Mouse (Mus musculus) midbrain, embryonic 12.5 days (tissue): ENCODE results near the gene Hipk4. TPM values are rescaled to one million over a fixed set of nuclear protein-coding genes. Genes with fewer than 3 reads are reported as not detected.

Source experiments
- ATAC-seq: fragments of 200-750 bp; cut with Nextera tagmentation; 2 replicates; pipeline ENCODE4 v1.8.0; 2017; ENCODE audit warnings: low read depth, moderate TSS enrichment, moderate library complexity; ENCODE audit not compliant: low FRiP score
- H3K27ac ChIP-seq: fragments of 300-500 bp; sonication (generic); replicated peaks from 2 replicates; pipeline ENCODE4 v1.5.1; 2016; ENCODE audit warnings: mild to moderate bottlenecking
- H3K27me3 ChIP-seq: fragments of 300-500 bp; sonication (generic); 2 replicates; pipeline ENCODE4 v1.6.1; 2016; ENCODE audit warnings: mild to moderate bottlenecking
- H3K36me3 ChIP-seq: fragments of 300-500 bp; sonication (generic); 2 replicates; pipeline ENCODE4 v1.6.1; 2016
- H3K4me1 ChIP-seq: fragments of 300-500 bp; sonication (generic); 2 replicates; pipeline ENCODE4 v1.6.1; 2016
- H3K4me2 ChIP-seq: fragments of 300-500 bp; sonication (generic); replicated peaks from 2 replicates; pipeline ENCODE4 v1.6.1; 2016; ENCODE audit warnings: mild to moderate bottlenecking, moderate library complexity
- H3K4me3 ChIP-seq: fragments of 300-500 bp; sonication (generic); 2 replicates; pipeline ENCODE4 v1.5.1; 2016; ENCODE audit warnings: mild to moderate bottlenecking
- H3K9ac ChIP-seq: fragments of 300-500 bp; sonication (generic); replicated peaks from 2 replicates; pipeline ENCODE4 v1.6.1; 2016; ENCODE audit warnings: mild to moderate bottlenecking, moderate library complexity
- H3K9me3 ChIP-seq: fragments of 300-500 bp; sonication (generic); 2 replicates; pipeline ENCODE4 v1.6.1; 2016; ENCODE audit warnings: mild to moderate bottlenecking
- WGBS: fragments of 180-500 bp; shearing (Covaris S2); methylation state at CpG from one replicate; pipeline ENCODE4 v1.1.7; 2016; 5-methylcytosine and 5-hydroxymethylcytosine counted together
- polyA plus RNA-seq: library from polyadenylated mRNA; unstranded; fragments of >200 nt; fragmentation: Nextera tagmentation; extraction: Ambion mirVana; gene quantifications from 2 replicates; pipeline ENCODE4 v1.2.1, GENCODE M21; 2016

Gene Hipk4
- polyA plus RNA-seq, 1 experiment from 2014 or later = 0.45 TPM

DNA sequence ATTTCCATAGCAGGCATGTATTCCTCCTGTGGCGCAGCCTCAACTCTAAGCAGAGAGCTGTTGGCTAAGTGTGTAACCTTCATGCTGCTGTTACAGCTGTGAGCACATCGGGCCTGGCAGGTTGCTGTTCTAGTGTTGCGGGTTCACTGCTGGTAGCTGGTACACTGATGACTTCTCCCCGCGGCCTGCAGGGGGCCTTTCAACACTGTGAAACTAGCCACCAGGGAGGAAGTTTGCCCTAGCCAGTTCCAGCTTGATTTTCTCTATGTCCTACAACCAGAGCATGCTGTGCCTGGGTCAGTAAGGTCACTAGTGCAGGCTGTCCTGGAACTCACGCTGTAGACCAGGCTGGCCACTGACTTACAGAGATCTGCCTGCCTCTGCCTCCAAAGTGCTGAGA is 53.8 kb downstream of the Hipk4 start:
- WGBS = 67% methylated on average over 6 of the region's 6 CpGs
- Histone ChIP-seq H3K4me1 (no peaks in the 10 kb centered on the region), H3K36me3 (peaks cover 84% of the 10 kb centered on the region), H3K27me3 (no peaks in the 10 kb centered on the region), H3K4me2 (no peak overlapping the region), H3K4me3 (no peak overlapping the region), H3K27ac (no peak overlapping the region), H3K9me3 (no peaks in the 10 kb centered on the region), H3K9ac (no peak overlapping the region)
- ATAC-seq = no peak

DNA sequence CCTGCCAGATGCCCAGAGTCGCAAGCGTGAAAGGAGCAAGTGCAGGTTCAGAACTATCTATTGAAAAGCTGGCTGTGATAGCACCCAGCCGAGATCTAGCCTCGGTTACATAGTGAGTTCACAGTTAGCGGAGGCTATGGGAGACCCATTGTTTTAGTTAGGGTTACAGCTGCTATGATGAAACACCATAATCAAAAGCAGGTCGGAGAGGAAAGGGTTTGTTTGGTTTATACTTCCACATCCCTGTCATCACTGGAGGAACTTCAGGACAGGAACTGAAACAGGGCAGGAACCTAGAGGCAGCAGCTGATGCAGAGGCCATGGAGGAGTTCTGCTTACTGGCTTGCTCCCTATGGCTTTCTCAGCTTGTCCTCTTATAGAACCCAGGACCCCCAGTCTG is 54.5 kb downstream of the Hipk4 start:
- WGBS = 93% methylated on average over 6 of the region's 6 CpGs
- peaks cover 84% of the 10 kb centered on the region for H3K36me3 ChIP-seq
- no peaks in the 10 kb centered on the region for H3K27me3 ChIP-seq
- H3K4me3 ChIP-seq = no peak overlapping the region
- no peak overlapping the region for H3K9ac ChIP-seq
- no peaks in the 10 kb centered on the region for H3K4me1 ChIP-seq
- ATAC-seq = no peak
- H3K4me2 ChIP-seq = no peak overlapping the region
- no peak overlapping the region for H3K27ac ChIP-seq
- no peaks in the 10 kb centered on the region for H3K9me3 ChIP-seq

DNA sequence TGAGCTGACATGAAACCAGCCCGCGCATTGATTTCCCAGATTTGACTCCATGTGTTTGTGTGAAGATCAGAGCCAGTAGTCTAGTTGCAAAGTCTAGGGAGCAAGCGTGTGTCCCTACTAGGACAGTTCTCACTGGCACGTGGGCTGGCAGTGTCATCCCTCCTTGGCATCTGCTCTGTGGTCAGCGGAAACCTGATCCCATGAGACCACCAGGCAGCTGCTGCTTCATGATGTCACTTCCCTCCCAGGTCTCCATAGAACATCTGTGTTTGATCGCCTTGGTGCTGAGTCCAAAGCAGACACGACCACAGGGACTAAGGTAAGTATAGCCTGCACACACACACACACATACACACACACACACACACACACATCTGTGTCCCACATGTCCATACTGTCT is 55.4 kb downstream of the Hipk4 start:
- ATAC-seq = no peak
- H3K36me3 ChIP-seq = peaks cover 87% of the 10 kb centered on the region
- whole genome bisulfite sequencing = 88% methylated on average over 7 of the region's 7 CpGs
- H3K4me3 ChIP-seq = no peak overlapping the region
- H3K4me1 ChIP-seq = no peaks in the 10 kb centered on the region
- no peaks in the 10 kb centered on the region for H3K27me3 ChIP-seq
- no peaks in the 10 kb centered on the region for H3K9me3 ChIP-seq
- no peak overlapping the region for H3K4me2 ChIP-seq
- H3K27ac ChIP-seq = no peak overlapping the region
- H3K9ac ChIP-seq = no peak overlapping the region

DNA sequence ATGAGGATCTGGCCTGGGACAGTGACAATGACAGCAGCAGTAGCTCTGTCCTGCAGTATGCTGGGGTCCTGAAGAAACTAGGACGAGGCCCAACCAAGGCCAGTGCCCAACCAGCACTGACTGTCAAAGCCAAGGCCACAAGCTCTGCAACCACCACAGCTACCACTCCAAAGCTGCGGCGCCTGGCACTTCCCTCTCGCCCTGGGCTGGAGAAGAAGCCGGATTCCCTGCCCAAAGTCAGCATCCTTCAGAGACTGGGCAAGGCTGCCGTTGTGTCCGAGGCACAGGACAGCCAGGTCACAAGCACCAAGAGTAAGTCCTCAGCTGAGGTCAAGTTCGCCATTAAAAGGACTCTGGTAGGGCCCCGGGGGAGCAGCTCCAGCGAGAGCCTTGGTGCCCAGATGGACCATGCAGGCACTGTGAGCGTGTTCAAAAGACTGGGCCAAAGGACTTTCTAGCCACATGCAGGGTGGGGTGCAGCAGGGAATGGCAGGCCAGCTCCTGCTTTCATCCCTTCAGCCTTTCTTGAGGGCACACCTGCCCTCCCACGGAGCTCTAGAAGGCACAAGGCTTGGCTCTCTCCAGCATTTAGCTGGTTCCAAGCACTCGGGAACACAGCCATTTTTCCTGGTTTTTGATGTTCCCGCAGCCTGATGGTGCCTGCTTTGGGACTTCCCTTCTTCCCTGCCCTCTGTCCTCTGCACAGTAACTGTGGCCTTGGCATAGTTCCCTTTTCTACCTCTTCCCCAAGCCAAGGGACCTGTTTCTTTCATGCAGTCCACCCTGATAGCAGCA is 57.5 kb downstream of the Hipk4 start:
- Histone ChIP-seq H3K4me1 (no peaks in the 10 kb centered on the region), H3K4me2 (no peak overlapping the region), H3K27me3 (no peaks in the 10 kb centered on the region), H3K9ac (no peak overlapping the region), H3K27ac (no peak overlapping the region), H3K36me3 (peaks cover 81% of the 10 kb centered on the region), H3K4me3 (no peak overlapping the region), H3K9me3 (no peaks in the 10 kb centered on the region)
- ATAC-seq = no peak
- 91% methylated on average over 14 of the region's 14 CpGs for WGBS

Other genes starting within 250 kb of the Hipk4 start
- gene Ltbp4, start 185.6 kb upstream of the Hipk4 start, polyA plus RNA-seq = 10.1 and 10.2 TPM in 2 replicates
- gene Shkbp1, start 167.2 kb upstream of the Hipk4 start, polyA plus RNA-seq = 77.3 and 78.1 TPM in 2 replicates
- 0.87 TPM in 1 of 2 replicates, not detected in the other for gene Gm20479, start 165.8 kb upstream of the Hipk4 start, polyA plus RNA-seq
- gene Sptbn4, start 75.6 kb upstream of the Hipk4 start, polyA plus RNA-seq = 0.67 and 0.78 TPM in 2 replicates
- gene Blvrb, start 75.3 kb upstream of the Hipk4 start, polyA plus RNA-seq = 23.1 and 31.0 TPM in 2 replicates
- gene Sertad3, start 49.5 kb upstream of the Hipk4 start, polyA plus RNA-seq = 16.5 and 18.7 TPM in 2 replicates
- gene Sertad1, start 36.4 kb upstream of the Hipk4 start, polyA plus RNA-seq = 11.6 and 14.4 TPM in 2 replicates
- 2.5 and 3.1 TPM in 2 replicates for gene Prx, start 23.9 kb upstream of the Hipk4 start, polyA plus RNA-seq
- 69.9 and 71.6 TPM in 2 replicates for gene Pld3, start 30.0 kb downstream of the Hipk4 start, polyA plus RNA-seq
- 37.2 and 37.4 TPM in 2 replicates for gene 2310022A10Rik, start 30.0 kb downstream of the Hipk4 start, polyA plus RNA-seq
- 79.6 and 90.9 TPM in 2 replicates for gene Akt2, start 68.3 kb downstream of the Hipk4 start, polyA plus RNA-seq
- 18.1 and 19.4 TPM in 2 replicates for gene Ttc9b, start 130.6 kb downstream of the Hipk4 start, polyA plus RNA-seq
- gene Map3k10, start 151.3 kb downstream of the Hipk4 start, polyA plus RNA-seq = 17.9 and 18.9 TPM in 2 replicates
- 9.3 and 9.9 TPM in 2 replicates for gene Zfp607b, start 166.1 kb downstream of the Hipk4 start, polyA plus RNA-seq
- gene Zfp60, start 208.1 kb downstream of the Hipk4 start, polyA plus RNA-seq = 102 and 112 TPM in 2 replicates